Mouse (Mus musculus) myocyte (in vitro differentiated cells): ENCODE data around the gene Tcfl5.

Experiments
- CEBPB ChIP-seq: IDR thresholded peaks from 2 replicates; pipeline ENCODE4 v1.6.1; 2011; ENCODE audit warnings: mild to moderate bottlenecking, moderate library complexity; ENCODE audit not compliant: poor library complexity, insufficient read depth, severe bottlenecking
- MAX ChIP-seq: IDR thresholded peaks from one replicate; pipeline ENCODE4 v1.6.1; 2011; ENCODE audit warnings: low read depth, mild to moderate bottlenecking, control low read depth
- MYOD1 ChIP-seq, 3 experiments: IDR thresholded peaks; one replicate each; pipeline ENCODE4 v1.6.1; 2011; ENCODE audit warnings: control low read depth in 2 of 3, low read depth in 2 of 3, mild to moderate bottlenecking in 2 of 3, moderate library complexity in 1 of 3; ENCODE audit not compliant: insufficient read length in 2 of 3, control insufficient read depth in 1 of 3
- MYOG ChIP-seq, 3 experiments: IDR thresholded peaks; one replicate each; pipeline ENCODE4 v1.6.1; 2011; ENCODE audit warnings: control low read depth in 2 of 3, low read depth in 2 of 3, mild to moderate bottlenecking in 2 of 3; ENCODE audit not compliant: insufficient read length in 2 of 3, control insufficient read depth in 1 of 3, insufficient read depth in 1 of 3
- POLR2A ChIP-seq: IDR thresholded peaks from one replicate; pipeline ENCODE4 v1.6.1; 2011; ENCODE audit warnings: low read depth, mild to moderate bottlenecking, control low read depth, moderate library complexity; ENCODE audit not compliant: insufficient read length
- TCF12 ChIP-seq: IDR thresholded peaks from one replicate; pipeline ENCODE4 v1.6.1; 2011; ENCODE audit warnings: mild to moderate bottlenecking, control low read depth; ENCODE audit not compliant: poor library complexity, insufficient read depth, severe bottlenecking
- USF1 ChIP-seq: IDR thresholded peaks from one replicate; pipeline ENCODE4 v1.6.1; 2011; ENCODE audit warnings: low read depth, mild to moderate bottlenecking, control low read depth, moderate library complexity

DNA sequence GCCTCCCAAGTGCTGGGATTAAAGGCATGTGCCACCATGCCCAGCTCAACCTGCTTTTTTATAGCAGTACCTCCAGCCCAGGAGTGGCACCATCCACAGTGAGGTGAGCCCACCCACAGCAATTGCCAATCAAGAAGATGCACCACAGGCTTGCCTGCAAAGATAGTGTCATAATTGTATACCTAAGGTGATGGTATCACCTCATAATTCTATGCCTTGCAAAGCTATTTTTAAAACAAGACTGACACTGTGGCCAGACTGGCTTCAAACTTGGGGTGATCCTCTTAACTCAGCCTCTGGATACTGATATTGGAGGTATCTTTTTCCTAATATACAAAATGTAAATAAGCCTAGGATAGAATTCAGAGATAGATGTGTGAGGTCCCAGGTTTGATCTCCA, 1.1 kb upstream of the Tcfl5 start:
- TF ChIP-seq USF1 (no peak), POLR2A (no peak), TCF12 (no peak), MYOD1 (IDR thresholded peaks at IDR 0.05; ENCODE audit: control insufficient read depth in 1 of 3, insufficient read length in 2 of 3, low read depth in 2 of 3) (no peak), CEBPB (no peak), MAX (no peak), MYOG (IDR thresholded peaks at IDR 0.05; ENCODE audit: control insufficient read depth in 1 of 3, insufficient read depth in 1 of 3, insufficient read length in 2 of 3, low read depth in 2 of 3) (no peak)
